9 mouse cellular contexts compared by ENCODE assay signal in genomic region chr3:90447123-90447494, GRCm38 (mm10). TPM values are rescaled to one million over a fixed set of nuclear protein-coding genes. Genes with fewer than 3 reads are reported as not detected.
DNase-seq lines count a peak whose midpoint lies in the region; ATAC-seq and TF ChIP-seq lines count a peak whose summit lies in the region.
"Had no signal": no experiment of that assay in that cellular context is flagged by ENCODE, and none has a peak within 500 bp of the region (broad histone marks: within the 10 kb centered on the region; RNA-seq: fewer than 3 reads in every experiment).

No protein-coding gene starts in this region.

- H3K9me3 ChIP-seq in intestine, embryonic 16.5 days (ENCODE audit: control insufficient read depth, low read length), result no peaks in the 10 kb centered on the region
- no peaks in the 10 kb centered on the region for H3K9me3 ChIP-seq in stomach, embryonic 15.5 days

- H3K4me3 ChIP-seq in gastrocnemius, adult 2 months, result peak overlapping the region; percentile 58
- H3K4me3 ChIP-seq in intestine, embryonic 16.5 days (ENCODE audit: low read length), result no peak overlapping the region
- no peak overlapping the region for H3K4me3 ChIP-seq in lung, adult 2 months (replicated peaks; ENCODE audit: extremely low read depth, low read depth, low read length)
- peak overlapping the region; percentile 25 for H3K4me3 ChIP-seq in stomach, embryonic 15.5 days (replicated peaks)

- WGBS in intestine, embryonic 16.5 days, result 43% methylated on average over 7 of the region's 7 CpGs
- 42% methylated on average over 7 of the region's 7 CpGs for whole genome bisulfite sequencing in lung, adult 2 months
- 39% methylated on average over 7 of the region's 7 CpGs for WGBS in stomach, embryonic 15.5 days

- DNase-seq in gastrocnemius, adult 2 months, result no peak
- DNase-seq in gastrocnemius, postnatal 10 days, result no peak
- peak; percentile 52 for DNase-seq in fat pad, adult 2 months (ENCODE audit: extremely low read depth, low read depth, low spot score)
- DNase-seq in lung, adult 2 months, result no peak
- DNase-seq in cerebellum, postnatal 25 days, result no peak
- no peak for DNase-seq in cerebellum, adult 9-10 months

- peak; percentile 16 for ATAC-seq in intestine, embryonic 16.5 days
- ATAC-seq in stomach, embryonic 15.5 days (ENCODE audit: insufficient read depth, low FRiP score, low read depth), result peak; percentile 6; the same call in 1 of the 2 replicates

- peak overlapping the region; percentile 47 for H3K4me2 ChIP-seq in intestine, embryonic 16.5 days (ENCODE audit: low read depth, low read length)
- H3K4me2 ChIP-seq in stomach, embryonic 15.5 days, result peak overlapping the region; percentile 57

- peak overlapping the region; percentile 90 for H3K27ac ChIP-seq in gastrocnemius, adult 2 months
- H3K27ac ChIP-seq in intestine, embryonic 16.5 days (ENCODE audit: low read length), result peak overlapping the region; percentile 75
- peak overlapping the region; percentile 89 for H3K27ac ChIP-seq in stomach, embryonic 15.5 days

- peak overlapping the region; percentile 53 for H3K9ac ChIP-seq in intestine, embryonic 16.5 days (ENCODE audit: low read depth, low read length)
- no peak overlapping the region for H3K9ac ChIP-seq in stomach, embryonic 15.5 days

- no peaks in the 10 kb centered on the region for H3K4me1 ChIP-seq in intestine, embryonic 16.5 days (ENCODE audit: control insufficient read depth, insufficient read depth, low read length)
- H3K4me1 ChIP-seq in lung, adult 2 months (ENCODE audit: control insufficient read depth, insufficient read depth, low read length), result peaks cover 9% of the 10 kb centered on the region; the same call in 1 of the 2 replicates
- peaks cover 8% of the 10 kb centered on the region for H3K4me1 ChIP-seq in stomach, embryonic 15.5 days

- intact Hi-C loops in gastrocnemius, adult 2 months (cut with DNase I), result no loop called here

- H3K27me3 ChIP-seq in intestine, embryonic 16.5 days (replicated peaks; ENCODE audit: control insufficient read depth, insufficient read depth, low read length), result no peaks in the 10 kb centered on the region
- no peaks in the 10 kb centered on the region for H3K27me3 ChIP-seq in stomach, embryonic 15.5 days (replicated peaks)
- H3K27me3 ChIP-seq: CH12.LX had no signal

- H3K36me3 ChIP-seq in intestine, embryonic 16.5 days (ENCODE audit: control insufficient read depth, insufficient read depth, low read length), result no peaks in the 10 kb centered on the region
- no peaks in the 10 kb centered on the region for H3K36me3 ChIP-seq in stomach, embryonic 15.5 days

- TF ChIP-seq POLR2A in lung, adult 2 months (IDR thresholded peaks at IDR 0.05; ENCODE audit: borderline replicate concordance, extremely low read depth, low read depth, low read length), result 0 out of 2 replicates have a peak, but pooled peaks have one; percentile 25

- no peak for TF ChIP-seq CTCF in gastrocnemius, adult 2 months (IDR thresholded peaks at IDR 0.05)
- TF ChIP-seq CTCF in lung, adult 2 months (IDR thresholded peaks at IDR 0.05; ENCODE audit: insufficient read depth, low read length), result no peak

RNA-seq across cellular contexts. Expression of gene Ints3, which starts 13.7 kb away (rescaled TPM):
- 10 to 100 TPM; 14.0 to 17.2 TPM for total RNA-seq in gastrocnemius, adult 2 months (2021)
- total RNA-seq in gastrocnemius, postnatal 10 days (2021), result 10 to 100 TPM; 18.4 to 24.3 TPM
- 20.2 and 22.1 TPM in 2 replicates for polyA plus RNA-seq in intestine, embryonic 16.5 days (2015; fragmentation: Nextera tagmentation; extraction: Ambion mirVana)
- 24.6 and 28.4 TPM in 2 replicates for polyA plus RNA-seq in lung, adult 2 months (2012; rRNA removed)
- 27.0 and 29.2 TPM in 2 replicates for polyA plus RNA-seq in stomach, embryonic 15.5 days (2015; fragmentation: Nextera tagmentation; extraction: Ambion mirVana)

RNA-seq across cellular contexts. Expression of gene Npr1, which starts 18.6 kb away (rescaled TPM):
- total RNA-seq in gastrocnemius, adult 2 months (2021), result 1 to 10 TPM; 6.5 to 8.3 TPM
- total RNA-seq in gastrocnemius, postnatal 10 days (2021), result 10 to 100 TPM; 18.7 to 21.4 TPM
- polyA plus RNA-seq in intestine, embryonic 16.5 days (2015; fragmentation: Nextera tagmentation; extraction: Ambion mirVana), result 5.6 and 6.6 TPM in 2 replicates
- 162 and 199 TPM in 2 replicates for polyA plus RNA-seq in lung, adult 2 months (2012; rRNA removed)
- polyA plus RNA-seq in stomach, embryonic 15.5 days (2015; fragmentation: Nextera tagmentation; extraction: Ambion mirVana), result 5.3 and 5.7 TPM in 2 replicates

RNA-seq across cellular contexts. Expression of gene Ilf2, which starts 28.8 kb away (rescaled TPM):
- 10 to 100 TPM; 26.1 to 30.7 TPM for total RNA-seq in gastrocnemius, adult 2 months (2021)
- total RNA-seq in gastrocnemius, postnatal 10 days (2021), result 10 to 100 TPM; 46.4 to 50.3 TPM
- 125 and 140 TPM in 2 replicates for polyA plus RNA-seq in intestine, embryonic 16.5 days (2015; fragmentation: Nextera tagmentation; extraction: Ambion mirVana)
- polyA plus RNA-seq in lung, adult 2 months (2012; rRNA removed), result 13.2 and 22.3 TPM in 2 replicates
- 151 and 168 TPM in 2 replicates for polyA plus RNA-seq in stomach, embryonic 15.5 days (2015; fragmentation: Nextera tagmentation; extraction: Ambion mirVana)

RNA-seq across cellular contexts. Expression of gene Snapin, which starts 43.7 kb away (rescaled TPM):
- 10 to 100 TPM; 71.8 to 74.4 TPM for total RNA-seq in gastrocnemius, adult 2 months (2021)
- 10 to 100 TPM; 63.2 to 67.2 TPM for total RNA-seq in gastrocnemius, postnatal 10 days (2021)
- 74.7 and 79.4 TPM in 2 replicates for polyA plus RNA-seq in intestine, embryonic 16.5 days (2015; fragmentation: Nextera tagmentation; extraction: Ambion mirVana)
- 29.0 and 47.3 TPM in 2 replicates for polyA plus RNA-seq in lung, adult 2 months (2012; rRNA removed)
- polyA plus RNA-seq in stomach, embryonic 15.5 days (2015; fragmentation: Nextera tagmentation; extraction: Ambion mirVana), result 71.6 and 78.5 TPM in 2 replicates

RNA-seq across cellular contexts. Expression of gene Slc27a3, which starts 57.4 kb away (rescaled TPM):
- 1 to 10 TPM in 1 of 2 experiments, under 1 TPM in 1; 0.97 to 1.3 TPM for total RNA-seq in gastrocnemius, adult 2 months (2021)
- 1 to 10 TPM; 2.1 to 3.4 TPM for total RNA-seq in gastrocnemius, postnatal 10 days (2021)
- polyA plus RNA-seq in intestine, embryonic 16.5 days (2015; fragmentation: Nextera tagmentation; extraction: Ambion mirVana), result 8.4 and 8.6 TPM in 2 replicates
- 26.3 and 27.5 TPM in 2 replicates for polyA plus RNA-seq in lung, adult 2 months (2012; rRNA removed)
- 14.5 and 16.1 TPM in 2 replicates for polyA plus RNA-seq in stomach, embryonic 15.5 days (2015; fragmentation: Nextera tagmentation; extraction: Ambion mirVana)

Comparison
In these comparisons a context has a peak if more than half of its experiments do, and no peak if none do; other contexts are left out.
1. H3K4me3 ChIP-seq: peak in gastrocnemius, adult 2 months (single experiment) and stomach, embryonic 15.5 days (single experiment); none in intestine, embryonic 16.5 days (single experiment) and lung, adult 2 months (single experiment).
2. RNA of gene Npr1, which starts 18.6 kb away (polyA plus RNA-seq): 162 to 199 TPM in lung, adult 2 months; 5.6 to 6.6 TPM in intestine, embryonic 16.5 days and 5.3 to 5.7 TPM in stomach, embryonic 15.5 days; every median in the first group is over 10 times any median in the second.
3. Peak in every context shown above with its lines, with median percentiles within 50 percentile points of each other: H3K27ac ChIP-seq.